Mouse (Mus musculus) limb, embryonic 14.5 days (tissue): ENCODE measurements at regions not wholly inside any gene's neighbourhood (a gene's known extent, or its start where the extent isn't known, plus 50 kb on each side); places are given as distances from the start of the nearest gene placed in this dataset.

Experiments
- ATAC-seq: fragments of 200-750 bp; cut with Nextera tagmentation; 2 replicates; pipeline ENCODE4 v1.8.0; 2017; ENCODE audit warnings: low read depth, moderate number of reproducible peaks, moderate TSS enrichment; ENCODE audit not compliant: low FRiP score
- DNase-seq: peaks from one replicate; pipeline ENCODE4 v3.0.0-alpha.2; 2015; ENCODE audit warnings: low spot score
- H3K27ac ChIP-seq: fragments of 300-500 bp; sonication (generic); replicated peaks from 2 replicates; pipeline ENCODE4 v1.5.1; 2014; ENCODE audit warnings: low read depth, mild to moderate bottlenecking, low read length, moderate library complexity, mixed read lengths
- H3K27me3 ChIP-seq: fragments of 300-500 bp; sonication (generic); 2 replicates; pipeline ENCODE4 v1.6.1; 2014; ENCODE audit warnings: low read length, mixed read lengths; ENCODE audit not compliant: control insufficient read depth, insufficient read depth
- H3K36me3 ChIP-seq: fragments of 300-500 bp; sonication (generic); 2 replicates; pipeline ENCODE4 v1.6.1; 2014; ENCODE audit warnings: mild to moderate bottlenecking, low read length, moderate library complexity, mixed read lengths; ENCODE audit not compliant: control insufficient read depth, insufficient read depth
- H3K4me1 ChIP-seq: fragments of 300-500 bp; sonication (generic); 2 replicates; pipeline ENCODE4 v1.6.1; 2014; ENCODE audit warnings: antibody characterized with exemption, low read length, mixed read lengths; ENCODE audit not compliant: control insufficient read depth, insufficient read depth
- H3K4me2 ChIP-seq: fragments of 300-500 bp; sonication (generic); replicated peaks from 2 replicates; pipeline ENCODE4 v1.6.1; 2014; ENCODE audit warnings: low read depth, mild to moderate bottlenecking, low read length, moderate library complexity; ENCODE audit not compliant: severe bottlenecking
- H3K4me3 ChIP-seq: fragments of 300-500 bp; sonication (generic); replicated peaks from 2 replicates; pipeline ENCODE4 v1.5.1; 2014; ENCODE audit warnings: low read length
- H3K9ac ChIP-seq: fragments of 300-500 bp; sonication (generic); 2 replicates; pipeline ENCODE4 v1.6.1; 2014; ENCODE audit warnings: mild to moderate bottlenecking, low read depth, low read length, moderate library complexity; ENCODE audit not compliant: severe bottlenecking
- H3K9me3 ChIP-seq: fragments of 300-500 bp; sonication (generic); 2 replicates; pipeline ENCODE4 v1.6.1; 2016; ENCODE audit warnings: low read length; ENCODE audit not compliant: control insufficient read depth
- POLR2A ChIP-seq: fragments of 200-500 bp; IDR thresholded peaks from 2 replicates; pipeline ENCODE4 v1.8.0; 2012; ENCODE audit warnings: inconsistent platforms, mild to moderate bottlenecking, moderate library complexity, borderline replicate concordance; ENCODE audit not compliant: insufficient read depth, insufficient read length; ENCODE audit errors: extremely low read depth
- WGBS: fragments of 180-500 bp; shearing (Covaris S2); extraction: QIAGEN DNeasy Blood & Tissue Kit; methylation state at CpG from one replicate; pipeline ENCODE4 v1.1.7; 2014; 5-methylcytosine and 5-hydroxymethylcytosine counted together

GRCm38 (mm10) chr8:40227262-40227661 lies 447.6 kb upstream of the Adam24 start:
- DNase-seq, result no peak
- H3K9ac ChIP-seq, result no peak overlapping the region
- no peak overlapping the region for H3K4me2 ChIP-seq
- no peaks in the 10 kb centered on the region for H3K4me1 ChIP-seq
- H3K36me3 ChIP-seq, result no peaks in the 10 kb centered on the region
- H3K9me3 ChIP-seq, result no peaks in the 10 kb centered on the region
- no peak overlapping the region for H3K4me3 ChIP-seq
- no peaks in the 10 kb centered on the region for H3K27me3 ChIP-seq
- H3K27ac ChIP-seq, result no peak overlapping the region
- no peak for TF ChIP-seq POLR2A
- WGBS, result 67% methylated on average over 1 of the region's 1 CpGs
- no peak for ATAC-seq
